Mouse (Mus musculus) ES-E14 (cell line): ENCODE measurements around the gene Isca2. TPM values are rescaled to one million over a fixed set of nuclear protein-coding genes. Genes with fewer than 3 reads are reported as not detected.
A peak's percentile ranks its signal among the peaks of the same experiment; 100 is the strongest.

ENCODE experiments used
- DNase-seq: peaks from one replicate; pipeline ENCODE4 v3.0.0-alpha.2; 2013; ENCODE audit warnings: low read depth, low spot score
- H3K27ac ChIP-seq: 2 replicates; pipeline ENCODE4 v1.5.1; 2012; ENCODE audit warnings: low read depth, mild to moderate bottlenecking, low read length, moderate library complexity, mixed read lengths; ENCODE audit not compliant: poor library complexity, insufficient read depth, severe bottlenecking
- H3K36me3 ChIP-seq: 2 replicates; pipeline ENCODE4 v1.6.1; 2012; ENCODE audit warnings: mild to moderate bottlenecking, low read length, moderate library complexity, mixed read lengths; ENCODE audit not compliant: control insufficient read depth, poor library complexity, insufficient read depth, severe bottlenecking
- H3K4me1 ChIP-seq, 2 experiments: fragments of 150-350 bp in 1 of 2; sonication (generic) in 1 of 2; 2 replicates each; pipeline ENCODE4 v1.6.1; 2012; ENCODE audit warnings: low read length in 2 of 2, mild to moderate bottlenecking in 1 of 2, mixed read lengths in 1 of 2; ENCODE audit not compliant: control insufficient read depth in 2 of 2, insufficient read depth in 2 of 2, poor library complexity in 1 of 2
- H3K4me3 ChIP-seq, 2 experiments: fragments of 150-350 bp in 1 of 2; sonication (generic) in 1 of 2; 2 replicates each; pipeline ENCODE4 v1.5.1; 2012; ENCODE audit warnings: low read length in 2 of 2, low read depth in 1 of 2, mild to moderate bottlenecking in 1 of 2, mixed read lengths in 1 of 2; ENCODE audit not compliant: insufficient read depth in 1 of 2, poor library complexity in 1 of 2, severe bottlenecking in 1 of 2
- H3K9ac ChIP-seq: 2 replicates; pipeline ENCODE4 v1.6.1; 2012; ENCODE audit warnings: low read depth, mild to moderate bottlenecking, low read length, mixed read lengths; ENCODE audit not compliant: poor library complexity, insufficient read depth, severe bottlenecking
- H3K9me3 ChIP-seq: fragments of 150-350 bp; sonication (generic); 2 replicates; pipeline ENCODE4 v1.6.1; 2012; ENCODE audit warnings: low read depth, mild to moderate bottlenecking, low read length; ENCODE audit not compliant: control insufficient read depth, insufficient read depth
- CHD2 ChIP-seq: IDR thresholded peaks from 2 replicates; pipeline ENCODE4 v1.6.1; 2014; ENCODE audit warnings: mild to moderate bottlenecking, low read depth, low read length, inconsistent platforms
- HCFC1 ChIP-seq: IDR thresholded peaks from 2 replicates; pipeline ENCODE4 v1.6.1; 2012; ENCODE audit warnings: low read length, inconsistent platforms, borderline replicate concordance; ENCODE audit not compliant: insufficient read depth
- MAFK ChIP-seq: IDR thresholded peaks from 2 replicates; pipeline ENCODE4 v1.6.1; 2014; ENCODE audit warnings: mild to moderate bottlenecking, low read depth, low read length, inconsistent platforms; ENCODE audit not compliant: insufficient read depth
- ZC3H11A ChIP-seq: IDR thresholded peaks from 2 replicates; pipeline ENCODE4 v1.6.1; 2012; ENCODE audit warnings: low read depth, mild to moderate bottlenecking, inconsistent platforms, low read length, borderline replicate concordance
- ZNF384 ChIP-seq: IDR thresholded peaks from 2 replicates; pipeline ENCODE4 v1.6.1; 2012; ENCODE audit warnings: low read depth, low read length, inconsistent platforms
- in situ Hi-C, 2 experiments: fragments of 600-800 bp; cut with MboI; formaldehyde crosslinking; loops; one replicate each; pipeline ENCODE4 v1.15.1; 2025; ENCODE audit warnings: low sequenced_read_pairs in 2 of 2, inconsistent platforms in 1 of 2; ENCODE audit not compliant: unreplicated experiment in 2 of 2
- total RNA-seq: library from RNA; depleted of rRNA; stranded (reverse); fragments of 300-350 nt; gene quantifications from 2 replicates; pipeline ENCODE4 v1.2.3, GENCODE M21; 2012

Isca2 gene
- total RNA-seq, 1 experiment: 36.5 TPM

GRCm38 (mm10) chr12:84773476-84773875 lies 425 bp downstream of the Isca2 start:
- no peak for DNase-seq
- Histone ChIP-seq H3K9me3 (no peaks in the 10 kb centered on the region), H3K36me3 (peaks cover 3% of the 10 kb centered on the region), H3K4me3 (peak overlapping the region; percentile 96 to 100), H3K27ac (no peak overlapping the region; the same call in 1 of the 2 replicates), H3K9ac (peak overlapping the region; percentile 96), H3K4me1 (peaks cover 2 to 7% of the 10 kb centered on the region in 2 experiments; a peak in 2 of 4 replicates)
- TF ChIP-seq ZNF384: no peak
- TF ChIP-seq ZC3H11A: no peak
- no peak for TF ChIP-seq MAFK
- TF ChIP-seq HCFC1: no peak
- no peak for TF ChIP-seq CHD2
- in situ Hi-C loops: no loop called here

- H3K27ac ChIP-seq: no peak overlapping the region
- no peak overlapping the region for H3K4me3 ChIP-seq
- peaks cover 0 to 7% of the 10 kb centered on the region in 2 experiments; a peak in 1 of 4 replicates for H3K4me1 ChIP-seq
- H3K9ac ChIP-seq: no peak overlapping the region
- in situ Hi-C loops: no loop called here
- no peak for DNase-seq
- no peaks in the 10 kb centered on the region; the same call in none of the 2 replicates for H3K36me3 ChIP-seq
- no peaks in the 10 kb centered on the region for H3K9me3 ChIP-seq
- TF ChIP-seq ZNF384 (no peak), ZC3H11A (no peak), CHD2 (no peak), HCFC1 (no peak), MAFK (no peak)
Observed at GRCm38 (mm10) chr12:84774376-84774775, 1.3 kb downstream of the Isca2 start.

- Histone ChIP-seq H3K9me3 (no peaks in the 10 kb centered on the region), H3K4me3 (no peak overlapping the region), H3K4me1 (peaks cover 0 to 2% of the 10 kb centered on the region in 2 experiments; a peak in 1 of 4 replicates), H3K9ac (no peak overlapping the region), H3K36me3 (no peaks in the 10 kb centered on the region; the same call in 1 of the 2 replicates), H3K27ac (no peak overlapping the region)
- TF ChIP-seq ZC3H11A (no peak), CHD2 (no peak), MAFK (no peak), HCFC1 (no peak), ZNF384 (no peak)
- in situ Hi-C loops: no loop called here
- no peak for DNase-seq
Observed at GRCm38 (mm10) chr12:84776229-84776628, 3.2 kb downstream of the Isca2 start.

- H3K4me1 ChIP-seq: peaks cover 0 to 12% of the 10 kb centered on the region in 2 experiments; a peak in 2 of 4 replicates
- H3K27ac ChIP-seq: no peak overlapping the region
- in situ Hi-C loops: no loop called here
- DNase-seq: peak; percentile 90
- H3K36me3 ChIP-seq: no peaks in the 10 kb centered on the region
- no peak overlapping the region for H3K4me3 ChIP-seq
- TF ChIP-seq ZC3H11A (peak; percentile 63; the same call in 1 of the 2 replicates), HCFC1 (no peak)
- H3K9ac ChIP-seq: no peak overlapping the region; the same call in 1 of the 2 replicates
- H3K9me3 ChIP-seq: no peaks in the 10 kb centered on the region
Observed at GRCm38 (mm10) chr12:84784604-84785381, 11.7 kb downstream of the Isca2 start.
